Mouse (Mus musculus): ENCODE data around the gene Spp2. TPM values are rescaled to one million over a fixed set of nuclear protein-coding genes. Genes with fewer than 3 reads are reported as not detected.

The Spp2 gene
- polyA plus RNA-seq, 1 experiment, result not detected

DNA sequence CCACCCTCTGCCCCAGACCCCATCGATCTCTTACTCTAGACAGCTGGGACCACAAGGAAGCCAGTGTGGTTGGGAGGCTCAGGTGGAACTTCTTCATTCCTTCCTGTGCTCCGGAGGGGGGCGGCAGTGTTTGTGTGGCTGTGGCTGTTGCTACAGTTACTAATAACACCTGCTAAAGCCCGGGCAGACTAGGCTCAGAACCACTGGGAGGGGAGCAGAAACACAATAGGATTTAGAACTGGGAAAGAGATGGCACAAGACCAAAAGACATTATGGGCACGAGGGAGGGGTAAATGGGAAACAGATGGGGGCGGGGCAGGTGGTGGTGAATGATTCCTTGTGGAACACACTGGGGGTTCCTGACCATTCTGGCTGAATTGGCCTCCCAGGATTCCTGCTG is 55.7 kb downstream of the Spp2 start:
- no peaks in the 10 kb centered on the region for H3K36me3 ChIP-seq (ENCODE audit: control insufficient read depth, insufficient read depth)
- H3K27me3 ChIP-seq (ENCODE audit: control insufficient read depth, insufficient read depth, insufficient read length), result no peaks in the 10 kb centered on the region
- H3K79me2 ChIP-seq (ENCODE audit: control insufficient read depth, insufficient read depth), result no peaks in the 10 kb centered on the region
- no peak overlapping the region for H3K4me2 ChIP-seq (ENCODE audit: low read depth)
- no peak overlapping the region for H3K4me3 ChIP-seq
- TF ChIP-seq MYOG (IDR thresholded peaks at IDR 0.05; ENCODE audit: control insufficient read depth in 1 of 3, insufficient read depth in 1 of 3, insufficient read length in 2 of 3, low read depth in 2 of 3) (peak in 1 of 3 experiments; percentile 22), POLR2A (IDR thresholded peaks at IDR 0.05; ENCODE audit: insufficient read length, low read depth) (no peak), MYOD1 (IDR thresholded peaks at IDR 0.05; ENCODE audit: control insufficient read depth in 1 of 3, insufficient read length in 2 of 3, low read depth in 2 of 3) (peak in 1 of 3 experiments; percentile 40)
- H3ac ChIP-seq (ENCODE audit: control insufficient read depth, insufficient read length), result no peak overlapping the region

DNA sequence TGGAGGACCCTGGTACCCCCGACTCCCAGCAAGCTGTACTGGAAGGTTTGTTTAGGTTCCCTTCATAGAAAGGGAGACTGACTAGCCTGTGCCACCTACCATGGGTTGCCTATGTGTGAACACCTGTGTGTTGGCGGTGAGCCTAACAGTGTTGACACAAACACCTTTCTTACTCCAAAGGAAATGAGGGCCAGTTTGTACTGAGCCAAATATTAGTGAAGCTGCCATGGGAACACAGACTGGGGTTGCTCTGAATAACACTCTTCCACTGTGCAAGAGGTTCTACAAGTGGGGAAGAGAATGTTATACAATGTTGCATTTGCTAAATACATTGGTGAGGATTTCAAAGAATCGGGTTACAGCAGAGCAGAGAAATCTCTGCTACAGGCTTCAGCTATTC is 56.5 kb downstream of the Spp2 start:
- Histone ChIP-seq H3K36me3 (ENCODE audit: control insufficient read depth, insufficient read depth) (no peaks in the 10 kb centered on the region), H3K4me3 (no peak overlapping the region), H3K27me3 (ENCODE audit: control insufficient read depth, insufficient read depth, insufficient read length) (no peaks in the 10 kb centered on the region), H3K4me2 (ENCODE audit: low read depth) (no peak overlapping the region), H3ac (ENCODE audit: control insufficient read depth, insufficient read length) (no peak overlapping the region), H3K79me2 (ENCODE audit: control insufficient read depth, insufficient read depth) (no peaks in the 10 kb centered on the region)
- TF ChIP-seq MYOD1 (IDR thresholded peaks at IDR 0.05; ENCODE audit: control insufficient read depth in 1 of 3, insufficient read length in 2 of 3, low read depth in 2 of 3), result no peak
- TF ChIP-seq CEBPB (IDR thresholded peaks at IDR 0.05; ENCODE audit: insufficient read depth, poor library complexity, severe bottlenecking), result no peak
- TF ChIP-seq TCF12 (IDR thresholded peaks at IDR 0.05; ENCODE audit: insufficient read depth, poor library complexity, severe bottlenecking), result no peak
- no peak for TF ChIP-seq SRF (IDR thresholded peaks at IDR 0.05; ENCODE audit: control insufficient read depth, insufficient read length, low read depth)
- TF ChIP-seq MYOG (IDR thresholded peaks at IDR 0.05; ENCODE audit: control insufficient read depth in 1 of 3, insufficient read depth in 1 of 3, insufficient read length in 2 of 3, low read depth in 2 of 3), result no peak
- TF ChIP-seq TCF3 (IDR thresholded peaks at IDR 0.05; ENCODE audit: insufficient read length, low read depth), result no peak
- no peak for TF ChIP-seq POLR2A (IDR thresholded peaks at IDR 0.05; ENCODE audit: insufficient read length, low read depth)

DNA sequence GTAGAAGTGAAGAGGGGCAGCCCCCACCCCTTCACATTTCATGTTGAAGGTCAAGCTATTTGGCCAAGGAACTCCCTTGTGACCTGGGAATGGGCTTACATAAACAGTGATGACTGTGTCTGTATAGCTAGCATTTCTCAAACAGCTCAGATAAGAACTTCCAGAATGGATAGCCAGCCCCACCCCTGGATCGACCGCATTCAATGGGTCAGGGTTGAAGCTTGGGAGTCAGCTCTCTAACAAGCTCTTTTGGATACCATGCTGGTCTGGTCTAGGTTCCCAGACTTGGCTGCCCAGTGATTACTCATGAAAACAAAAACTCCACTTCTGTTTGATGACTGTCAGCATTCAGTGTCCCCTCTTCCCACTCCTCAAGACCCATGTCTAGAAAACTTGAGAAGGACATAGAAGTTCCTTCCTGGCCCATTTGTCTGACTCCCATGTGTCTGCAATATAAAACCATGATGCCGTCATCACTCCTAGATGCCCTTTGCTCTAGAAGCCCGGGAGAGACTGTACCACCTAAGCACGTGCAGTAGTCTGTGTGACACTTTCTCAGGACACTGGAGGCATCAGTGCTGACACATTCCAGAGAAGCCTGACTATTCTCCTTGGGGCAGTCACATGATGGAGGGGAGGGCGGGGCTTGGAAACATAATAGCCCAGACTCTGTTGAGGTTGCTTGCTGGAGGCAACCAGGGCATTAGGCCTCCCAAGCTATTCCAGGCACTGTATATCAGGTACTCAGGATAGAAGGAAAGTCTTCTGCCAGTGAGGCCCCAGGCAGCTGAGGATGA is 57.5 kb downstream of the Spp2 start:
- no peaks in the 10 kb centered on the region for H3K79me2 ChIP-seq (ENCODE audit: control insufficient read depth, insufficient read depth)
- H3K4me2 ChIP-seq (ENCODE audit: low read depth), result no peak overlapping the region
- no peaks in the 10 kb centered on the region for H3K36me3 ChIP-seq (ENCODE audit: control insufficient read depth, insufficient read depth)
- no peak overlapping the region for H3ac ChIP-seq (ENCODE audit: control insufficient read depth, insufficient read length)
- H3K4me3 ChIP-seq, result no peak overlapping the region
- H3K27me3 ChIP-seq (ENCODE audit: control insufficient read depth, insufficient read depth, insufficient read length), result no peaks in the 10 kb centered on the region
- TF ChIP-seq USF1 (IDR thresholded peaks at IDR 0.05; ENCODE audit: low read depth), result peak; percentile 83
- no peak for TF ChIP-seq E2F4 (IDR thresholded peaks at IDR 0.05; ENCODE audit: insufficient read depth)
- no peak for TF ChIP-seq POLR2AphosphoS2 (IDR thresholded peaks at IDR 0.05; ENCODE audit: insufficient read length, low read depth)

DNA sequence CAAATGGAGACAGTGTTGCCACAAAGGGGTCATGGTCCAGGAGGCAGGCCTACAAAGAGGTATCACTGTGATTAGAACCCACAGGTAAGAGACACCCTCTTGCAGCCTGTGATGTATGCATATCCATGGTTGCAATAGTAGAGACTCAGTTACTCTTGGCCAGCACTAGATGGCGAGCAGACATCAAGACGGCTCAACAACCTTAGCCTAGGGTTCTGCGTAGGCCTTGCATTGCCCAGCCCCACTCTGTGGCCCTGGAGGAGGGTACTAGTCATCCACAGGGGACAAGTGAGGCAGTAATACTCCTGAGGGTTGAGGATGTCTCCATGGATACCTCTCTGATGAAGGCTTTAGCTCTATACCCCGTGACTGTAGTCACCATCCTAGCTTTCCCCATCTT is 59.0 kb downstream of the Spp2 start:
- H3K36me3 ChIP-seq (ENCODE audit: control insufficient read depth, insufficient read depth), result no peaks in the 10 kb centered on the region
- H3K4me3 ChIP-seq, result no peak overlapping the region
- no peaks in the 10 kb centered on the region for H3K79me2 ChIP-seq (ENCODE audit: control insufficient read depth, insufficient read depth)
- no peak overlapping the region for H3K4me2 ChIP-seq (ENCODE audit: low read depth)
- H3K27me3 ChIP-seq (ENCODE audit: control insufficient read depth, insufficient read depth, insufficient read length), result no peaks in the 10 kb centered on the region
- H3ac ChIP-seq (ENCODE audit: control insufficient read depth, insufficient read length), result no peak overlapping the region
- TF ChIP-seq MYOD1 (IDR thresholded peaks at IDR 0.05; ENCODE audit: control insufficient read depth in 1 of 3, insufficient read length in 2 of 3, low read depth in 2 of 3) (no peak), TCF3 (IDR thresholded peaks at IDR 0.05; ENCODE audit: insufficient read length, low read depth) (no peak), POLR2A (IDR thresholded peaks at IDR 0.05; ENCODE audit: insufficient read length, low read depth) (no peak), E2F4 (IDR thresholded peaks at IDR 0.05; ENCODE audit: insufficient read depth) (no peak), MYOG (IDR thresholded peaks at IDR 0.05; ENCODE audit: control insufficient read depth in 1 of 3, insufficient read depth in 1 of 3, insufficient read length in 2 of 3, low read depth in 2 of 3) (no peak), USF1 (IDR thresholded peaks at IDR 0.05; ENCODE audit: low read depth) (no peak), REST (IDR thresholded peaks at IDR 0.05; ENCODE audit: insufficient read depth, insufficient read length) (no peak), MAX (IDR thresholded peaks at IDR 0.05; ENCODE audit: low read depth) (no peak), SRF (IDR thresholded peaks at IDR 0.05; ENCODE audit: control insufficient read depth, insufficient read length, low read depth) (no peak), TCF12 (IDR thresholded peaks at IDR 0.05; ENCODE audit: insufficient read depth, poor library complexity, severe bottlenecking) (no peak), CEBPB (IDR thresholded peaks at IDR 0.05; ENCODE audit: insufficient read depth, poor library complexity, severe bottlenecking) (no peak), POLR2AphosphoS2 (IDR thresholded peaks at IDR 0.05; ENCODE audit: insufficient read length, low read depth) (no peak)

DNA sequence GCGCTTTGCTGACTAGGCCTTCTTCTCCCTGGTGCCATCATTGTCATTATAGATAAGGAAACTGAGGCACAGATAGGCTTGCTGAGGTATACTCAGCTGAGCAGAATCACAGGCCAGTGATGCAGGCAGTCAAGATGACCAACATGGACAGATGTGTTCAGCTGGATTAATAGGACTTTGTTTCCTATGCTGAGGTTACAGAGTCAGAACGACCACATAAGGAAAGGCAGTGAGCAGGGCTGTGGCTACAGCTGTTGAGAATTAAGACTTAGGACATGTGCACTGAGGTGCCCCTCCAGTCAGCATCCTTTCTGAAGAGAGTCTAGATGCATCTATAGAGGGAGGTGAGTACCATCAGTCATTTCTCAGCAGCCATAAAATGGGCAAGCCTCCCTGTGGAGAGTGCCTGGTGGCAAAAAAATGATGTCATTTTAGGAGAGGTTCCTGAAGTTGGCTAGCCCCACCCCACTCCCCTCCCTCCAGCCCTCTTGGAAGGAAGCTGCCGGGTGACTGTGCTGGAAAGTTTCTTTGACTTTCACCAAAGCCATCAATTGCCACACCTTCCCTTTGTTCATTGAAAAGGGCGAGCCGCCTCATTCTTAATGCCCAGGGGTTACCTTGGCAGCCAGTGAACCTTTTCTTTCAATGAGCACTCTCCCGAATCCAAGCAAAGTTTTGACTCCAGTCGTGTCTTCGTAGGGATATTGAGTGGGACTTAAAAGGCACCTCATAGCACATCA is 59.7 kb downstream of the Spp2 start:
- Histone ChIP-seq H3K27me3 (ENCODE audit: control insufficient read depth, insufficient read depth, insufficient read length) (no peaks in the 10 kb centered on the region), H3K4me2 (ENCODE audit: low read depth) (no peak overlapping the region), H3K79me2 (ENCODE audit: control insufficient read depth, insufficient read depth) (no peaks in the 10 kb centered on the region), H3K4me3 (no peak overlapping the region), H3ac (ENCODE audit: control insufficient read depth, insufficient read length) (no peak overlapping the region), H3K36me3 (ENCODE audit: control insufficient read depth, insufficient read depth) (no peaks in the 10 kb centered on the region)
- TF ChIP-seq SRF (IDR thresholded peaks at IDR 0.05; ENCODE audit: control insufficient read depth, insufficient read length, low read depth) (peak; percentile 51), TCF12 (IDR thresholded peaks at IDR 0.05; ENCODE audit: insufficient read depth, poor library complexity, severe bottlenecking) (no peak), MYOD1 (IDR thresholded peaks at IDR 0.05; ENCODE audit: control insufficient read depth in 1 of 3, insufficient read length in 2 of 3, low read depth in 2 of 3) (peak in 2 of 3 experiments; percentile 45 to 57)
